Mouse (Mus musculus): Measurements from ENCODE around the gene Olfr1228.

The Olfr1228 gene

DNA sequence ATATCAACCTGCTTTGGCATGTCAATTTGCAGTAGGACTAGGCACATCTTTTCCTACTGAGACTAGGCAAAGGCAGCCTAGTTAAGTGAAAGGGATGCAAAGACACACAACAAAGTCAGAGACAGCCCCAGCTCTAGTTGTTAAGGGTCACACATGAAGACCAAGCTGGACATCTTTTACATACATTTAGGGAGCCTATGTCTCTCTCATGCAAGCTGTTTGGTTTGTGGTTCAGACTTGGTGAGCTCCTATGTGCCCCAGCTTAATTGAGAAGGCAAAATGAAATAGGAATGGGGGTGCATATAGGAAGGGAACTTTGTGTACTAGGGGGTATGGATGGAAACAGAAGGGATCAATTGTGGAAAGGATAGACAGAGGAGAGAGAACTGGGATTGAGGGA lies at the start of gene Olfr1228:
Gene Olfr1228 (minus strand): TSS at position 101 of the 400 bp plus-strand sequence.
- DNase-seq: no peak

DNA sequence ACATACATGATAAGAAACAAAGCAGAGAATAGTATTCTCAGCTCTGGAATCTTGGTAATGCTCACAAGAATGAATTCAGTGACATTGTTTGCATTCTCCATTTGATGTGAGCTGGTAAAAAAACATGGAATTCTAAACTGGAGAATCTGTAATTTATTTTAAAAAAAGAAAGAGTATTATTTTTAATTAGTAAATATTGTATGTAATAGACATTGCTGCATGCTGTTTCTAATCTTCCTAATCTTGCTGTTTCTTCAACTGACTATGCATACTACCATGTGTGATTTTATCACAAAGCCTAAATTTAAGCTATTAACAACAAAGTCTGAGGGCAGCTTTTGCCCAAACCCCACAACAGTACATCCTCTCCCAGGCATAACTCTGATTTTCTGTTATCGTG lies 43.3 kb upstream of the Olfr1228 start, which contains the start of gene Olfr1230:
Gene Olfr1230 (minus strand): TSS at position 101 of the 400 bp plus-strand sequence.
- DNase-seq: no peak

DNA sequence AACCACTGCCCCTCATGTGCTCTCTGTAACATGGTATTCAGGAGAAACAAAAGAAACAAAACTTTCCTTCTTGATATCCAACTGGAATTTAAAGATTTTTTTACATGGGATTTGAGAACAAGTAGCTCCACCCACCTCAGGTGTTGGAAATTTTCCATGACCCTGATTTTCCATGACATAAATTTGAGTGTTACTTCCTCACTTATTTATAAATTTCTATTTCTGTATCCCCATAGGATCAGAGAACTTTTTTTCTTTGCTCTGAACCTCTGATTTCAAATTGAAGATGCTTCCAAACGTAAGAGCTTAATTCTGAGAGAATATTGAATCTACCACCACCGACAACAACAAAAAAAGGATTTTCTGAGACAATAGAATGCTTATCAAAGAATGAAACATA lies 34.1 kb upstream of the Olfr1228 start, which contains the start of gene Olfr1229:
Gene Olfr1229 (minus strand): TSS at position 101 of the 400 bp plus-strand sequence.
- DNase-seq: no peak

GRCm38 (mm10) chr2:89199948-89200347 lies 53.9 kb downstream of the Olfr1228 start, which contains the start of gene Olfr1226:
TSS of gene Olfr1226 (minus strand) at chr2:89200048.
- DNase-seq: no peak
